Mouse (Mus musculus) kidney, postnatal 10 days (tissue): ENCODE results near the gene Psmb2.

Source experiments
- DNase-seq: peaks from one replicate; pipeline ENCODE4 v3.0.0; 2021; ENCODE audit warnings: mixed read lengths

The Psmb2 gene

GRCm38 (mm10) chr4:126753268-126754230 is 76.1 kb downstream of the Psmb2 start, which contains the start of the genes Ncdn and AU040320:
TSS of gene Ncdn (minus strand) at chr4:126753438.
TSS of gene AU040320 (plus strand) at chr4:126753544.
- DNase-seq: peak; percentile 98

GRCm38 (mm10) chr4:126754231-126754611 is 76.8 kb downstream of the Psmb2 start:
- DNase-seq: no peak

GRCm38 (mm10) chr4:126754736-126755374 is 77.4 kb downstream of the Psmb2 start:
- no peak for DNase-seq

GRCm38 (mm10) chr4:126756766-126757165 is 79.3 kb downstream of the Psmb2 start:
- peak; percentile 62 for DNase-seq

- DNase-seq: no peak
Measured at GRCm38 (mm10) chr4:126758299-126758698, 80.9 kb downstream of the Psmb2 start.
